Mouse (Mus musculus): ENCODE results near the gene Gpx2. TPM values are rescaled to one million over a fixed set of nuclear protein-coding genes. Genes with fewer than 3 reads are reported as not detected.

Gene Gpx2
- polyA plus RNA-seq, 1 experiment, result not detected

GRCm38 (mm10) chr12:76778305-76779083 lies 16.9 kb downstream of the Gpx2 start:
- Histone ChIP-seq H3K4me2 (ENCODE audit: low read depth) (no peak overlapping the region), H3ac (ENCODE audit: control insufficient read depth, insufficient read length) (no peak overlapping the region), H3K4me3 (no peak overlapping the region), H3K27me3 (ENCODE audit: control insufficient read depth, insufficient read depth, insufficient read length) (no peaks in the 10 kb centered on the region), H3K36me3 (ENCODE audit: control insufficient read depth, insufficient read depth) (no peaks in the 10 kb centered on the region), H3K79me2 (ENCODE audit: control insufficient read depth, insufficient read depth) (no peaks in the 10 kb centered on the region)
- TF ChIP-seq TCF12 (IDR thresholded peaks at IDR 0.05; ENCODE audit: insufficient read depth, poor library complexity, severe bottlenecking), result no peak
- no peak for TF ChIP-seq POLR2AphosphoS2 (IDR thresholded peaks at IDR 0.05; ENCODE audit: insufficient read length, low read depth)
- no peak for TF ChIP-seq SRF (IDR thresholded peaks at IDR 0.05; ENCODE audit: control insufficient read depth, insufficient read length, low read depth)
- TF ChIP-seq MAX (IDR thresholded peaks at IDR 0.05; ENCODE audit: low read depth), result no peak

- Histone ChIP-seq H3K36me3 (ENCODE audit: control insufficient read depth, insufficient read depth) (no peaks in the 10 kb centered on the region), H3K4me2 (ENCODE audit: low read depth) (no peak overlapping the region), H3ac (ENCODE audit: control insufficient read depth, insufficient read length) (no peak overlapping the region), H3K4me3 (no peak overlapping the region), H3K79me2 (ENCODE audit: control insufficient read depth, insufficient read depth) (no peaks in the 10 kb centered on the region), H3K27me3 (ENCODE audit: control insufficient read depth, insufficient read depth, insufficient read length) (no peaks in the 10 kb centered on the region)
- TF ChIP-seq MAX (IDR thresholded peaks at IDR 0.05; ENCODE audit: low read depth), result no peak
- no peak for TF ChIP-seq POLR2AphosphoS2 (IDR thresholded peaks at IDR 0.05; ENCODE audit: insufficient read length, low read depth)
- TF ChIP-seq POLR2A (IDR thresholded peaks at IDR 0.05; ENCODE audit: insufficient read length, low read depth), result no peak
- TF ChIP-seq CEBPB (IDR thresholded peaks at IDR 0.05; ENCODE audit: insufficient read depth, poor library complexity, severe bottlenecking), result no peak
- TF ChIP-seq E2F4 (IDR thresholded peaks at IDR 0.05; ENCODE audit: insufficient read depth), result no peak
- TF ChIP-seq TCF12 (IDR thresholded peaks at IDR 0.05; ENCODE audit: insufficient read depth, poor library complexity, severe bottlenecking), result no peak
Observed at GRCm38 (mm10) chr12:76777845-76778244, 17.5 kb downstream of the Gpx2 start.

GRCm38 (mm10) chr12:76776898-76777297 lies 18.5 kb downstream of the Gpx2 start:
- Histone ChIP-seq H3K27me3 (ENCODE audit: control insufficient read depth, insufficient read depth, insufficient read length) (no peaks in the 10 kb centered on the region), H3K4me3 (no peak overlapping the region), H3ac (ENCODE audit: control insufficient read depth, insufficient read length) (no peak overlapping the region), H3K36me3 (ENCODE audit: control insufficient read depth, insufficient read depth) (no peaks in the 10 kb centered on the region), H3K79me2 (ENCODE audit: control insufficient read depth, insufficient read depth) (no peaks in the 10 kb centered on the region), H3K4me2 (ENCODE audit: low read depth) (no peak overlapping the region)
- TF ChIP-seq MYOD1 (IDR thresholded peaks at IDR 0.05; ENCODE audit: control insufficient read depth in 1 of 3, insufficient read length in 2 of 3, low read depth in 2 of 3), result no peak
- no peak for TF ChIP-seq SRF (IDR thresholded peaks at IDR 0.05; ENCODE audit: control insufficient read depth, insufficient read length, low read depth)
- no peak for TF ChIP-seq TCF3 (IDR thresholded peaks at IDR 0.05; ENCODE audit: insufficient read length, low read depth)
- no peak for TF ChIP-seq CEBPB (IDR thresholded peaks at IDR 0.05; ENCODE audit: insufficient read depth, poor library complexity, severe bottlenecking)
- TF ChIP-seq USF1 (IDR thresholded peaks at IDR 0.05; ENCODE audit: low read depth), result no peak
- no peak for TF ChIP-seq E2F4 (IDR thresholded peaks at IDR 0.05; ENCODE audit: insufficient read depth)
- no peak for TF ChIP-seq POLR2AphosphoS2 (IDR thresholded peaks at IDR 0.05; ENCODE audit: insufficient read length, low read depth)
- no peak for TF ChIP-seq POLR2A (IDR thresholded peaks at IDR 0.05; ENCODE audit: insufficient read length, low read depth)
- no peak for TF ChIP-seq REST (IDR thresholded peaks at IDR 0.05; ENCODE audit: insufficient read depth, insufficient read length)
- no peak for TF ChIP-seq TCF12 (IDR thresholded peaks at IDR 0.05; ENCODE audit: insufficient read depth, poor library complexity, severe bottlenecking)
- TF ChIP-seq MAX (IDR thresholded peaks at IDR 0.05; ENCODE audit: low read depth), result no peak
- TF ChIP-seq MYOG (IDR thresholded peaks at IDR 0.05; ENCODE audit: control insufficient read depth in 1 of 3, insufficient read depth in 1 of 3, insufficient read length in 2 of 3, low read depth in 2 of 3), result no peak

GRCm38 (mm10) chr12:76775132-76775531 lies 20.2 kb downstream of the Gpx2 start:
- Histone ChIP-seq H3K36me3 (ENCODE audit: control insufficient read depth, insufficient read depth) (no peaks in the 10 kb centered on the region), H3K4me2 (ENCODE audit: low read depth) (no peak overlapping the region), H3ac (ENCODE audit: control insufficient read depth, insufficient read length) (no peak overlapping the region), H3K27me3 (ENCODE audit: control insufficient read depth, insufficient read depth, insufficient read length) (no peaks in the 10 kb centered on the region), H3K4me3 (no peak overlapping the region), H3K79me2 (ENCODE audit: control insufficient read depth, insufficient read depth) (no peaks in the 10 kb centered on the region)
- TF ChIP-seq POLR2A (IDR thresholded peaks at IDR 0.05; ENCODE audit: insufficient read length, low read depth) (no peak), CEBPB (IDR thresholded peaks at IDR 0.05; ENCODE audit: insufficient read depth, poor library complexity, severe bottlenecking) (no peak), POLR2AphosphoS2 (IDR thresholded peaks at IDR 0.05; ENCODE audit: insufficient read length, low read depth) (no peak), USF1 (IDR thresholded peaks at IDR 0.05; ENCODE audit: low read depth) (no peak), E2F4 (IDR thresholded peaks at IDR 0.05; ENCODE audit: insufficient read depth) (no peak), TCF3 (IDR thresholded peaks at IDR 0.05; ENCODE audit: insufficient read length, low read depth) (no peak), TCF12 (IDR thresholded peaks at IDR 0.05; ENCODE audit: insufficient read depth, poor library complexity, severe bottlenecking) (no peak), MYOG (IDR thresholded peaks at IDR 0.05; ENCODE audit: control insufficient read depth in 1 of 3, insufficient read depth in 1 of 3, insufficient read length in 2 of 3, low read depth in 2 of 3) (no peak), MAX (IDR thresholded peaks at IDR 0.05; ENCODE audit: low read depth) (no peak), REST (IDR thresholded peaks at IDR 0.05; ENCODE audit: insufficient read depth, insufficient read length) (no peak), SRF (IDR thresholded peaks at IDR 0.05; ENCODE audit: control insufficient read depth, insufficient read length, low read depth) (no peak)

- Histone ChIP-seq H3ac (ENCODE audit: control insufficient read depth, insufficient read length) (no peak overlapping the region), H3K4me3 (no peak overlapping the region), H3K36me3 (ENCODE audit: control insufficient read depth, insufficient read depth) (no peaks in the 10 kb centered on the region), H3K79me2 (ENCODE audit: control insufficient read depth, insufficient read depth) (no peaks in the 10 kb centered on the region), H3K27me3 (ENCODE audit: control insufficient read depth, insufficient read depth, insufficient read length) (no peaks in the 10 kb centered on the region), H3K4me2 (ENCODE audit: low read depth) (no peak overlapping the region)
- TF ChIP-seq MYOD1 (IDR thresholded peaks at IDR 0.05; ENCODE audit: control insufficient read depth in 1 of 3, insufficient read length in 2 of 3, low read depth in 2 of 3) (no peak), REST (IDR thresholded peaks at IDR 0.05; ENCODE audit: insufficient read depth, insufficient read length) (no peak), POLR2AphosphoS2 (IDR thresholded peaks at IDR 0.05; ENCODE audit: insufficient read length, low read depth) (no peak), USF1 (IDR thresholded peaks at IDR 0.05; ENCODE audit: low read depth) (no peak), CEBPB (IDR thresholded peaks at IDR 0.05; ENCODE audit: insufficient read depth, poor library complexity, severe bottlenecking) (no peak)
Observed at GRCm38 (mm10) chr12:76774652-76775051, 20.7 kb downstream of the Gpx2 start.
